Mouse (Mus musculus) frontal cortex, adult (tissue): ENCODE measurements around the gene Gstk1.
A peak's percentile ranks its signal among the peaks of the same experiment; 100 is the strongest.

Experiments
- ATAC-seq: cut with Nextera tagmentation; 2 replicates; pipeline ENCODE4 v1.9.2; 2017; ENCODE audit warnings: mild to moderate bottlenecking, moderate library complexity, mixed read lengths; ENCODE audit not compliant: low TSS enrichment

The Gstk1 gene

DNA sequence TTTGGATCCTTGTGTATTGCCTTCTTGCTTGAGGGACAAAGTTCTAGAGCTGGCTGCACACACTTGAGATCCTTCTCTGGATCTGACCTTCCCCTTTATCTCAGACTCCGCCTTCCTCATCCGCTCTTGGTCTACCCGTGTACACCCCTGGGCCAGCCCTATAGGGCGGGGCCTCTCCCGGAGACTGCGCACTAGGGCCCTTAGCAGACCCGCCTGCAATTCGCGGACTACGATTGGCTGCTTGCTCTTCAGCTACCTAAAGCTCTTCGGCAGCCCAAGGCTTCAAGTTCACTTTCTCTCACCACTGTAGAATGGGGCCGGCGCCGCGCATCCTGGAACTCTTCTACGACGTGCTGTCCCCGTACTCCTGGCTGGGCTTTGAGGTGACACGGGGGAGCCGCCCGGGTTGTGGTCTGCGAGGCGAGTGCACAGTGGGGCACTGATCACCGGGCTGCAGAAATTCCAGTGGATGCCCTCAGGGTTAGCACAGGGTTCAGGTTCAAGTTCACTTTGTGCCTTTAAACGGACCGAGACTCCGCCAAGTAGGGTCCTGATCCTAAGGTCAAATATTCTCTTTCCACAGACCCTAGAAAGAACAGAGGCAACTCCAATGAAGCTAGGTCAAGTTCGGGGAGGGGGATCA lies at the start of gene Gstk1:
Gstk1 (plus strand) TSS at position 225 of the 643 bp plus-strand sequence.
- peak; percentile 99 for ATAC-seq

DNA sequence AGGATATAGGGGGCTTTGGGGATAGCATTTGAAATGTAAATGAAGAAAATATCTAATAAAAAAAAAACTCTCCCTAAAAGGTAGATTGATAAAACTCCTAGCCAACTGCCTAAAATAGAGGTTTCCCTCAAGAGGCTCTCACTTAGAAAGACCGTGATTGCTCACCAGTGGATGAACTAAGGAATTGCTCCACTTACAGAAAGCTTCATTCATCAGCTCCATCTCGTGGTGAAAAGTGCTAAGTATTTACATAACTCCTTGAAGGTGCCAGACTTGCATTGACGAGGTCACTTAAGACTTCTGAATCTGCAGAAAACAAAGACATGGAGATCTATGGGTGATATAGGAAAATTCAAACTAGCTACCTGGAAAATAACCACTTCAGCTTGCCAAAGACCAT lies 48.0 kb upstream of the Gstk1 start:
- ATAC-seq, result peak; percentile 100

GRCm38 (mm10) chr6:42199498-42199897 lies 46.2 kb upstream of the Gstk1 start:
- ATAC-seq, result peak; percentile 85

- ATAC-seq, result no peak
These were observed 30.7 kb upstream of the Gstk1 start, which contains the start of gene Tas2r144 for GRCm38 (mm10) chr6:42215028-42215427. TSS of gene Tas2r144 (plus strand) at chr6:42215328.

DNA sequence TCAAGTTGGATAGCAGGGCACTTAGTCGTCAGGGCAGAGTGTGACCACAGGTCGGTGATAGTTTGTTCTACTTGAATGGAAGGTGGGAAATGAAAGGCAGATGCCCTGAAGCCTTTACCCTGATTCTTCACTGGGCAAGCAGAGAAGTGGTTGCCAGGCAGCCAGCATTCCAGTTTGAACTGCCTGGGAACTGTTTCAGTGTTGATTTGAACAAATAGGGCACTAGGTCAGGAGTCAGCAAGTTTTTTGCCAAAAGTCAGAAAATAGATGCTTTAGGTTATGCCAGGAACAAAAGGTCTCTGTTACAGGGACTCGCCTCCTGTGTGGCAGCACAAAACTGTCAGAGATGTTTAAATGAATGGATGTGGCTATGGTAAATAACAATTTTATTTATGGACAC lies 23.4 kb upstream of the Gstk1 start:
- no peak for ATAC-seq

- no peak for ATAC-seq
These were observed 20.7 kb upstream of the Gstk1 start for GRCm38 (mm10) chr6:42225046-42225445.

GRCm38 (mm10) chr6:42227240-42228101 lies 18.3 kb upstream of the Gstk1 start:
- ATAC-seq, result peak; percentile 70; the same call in 1 of the 2 replicates

DNA sequence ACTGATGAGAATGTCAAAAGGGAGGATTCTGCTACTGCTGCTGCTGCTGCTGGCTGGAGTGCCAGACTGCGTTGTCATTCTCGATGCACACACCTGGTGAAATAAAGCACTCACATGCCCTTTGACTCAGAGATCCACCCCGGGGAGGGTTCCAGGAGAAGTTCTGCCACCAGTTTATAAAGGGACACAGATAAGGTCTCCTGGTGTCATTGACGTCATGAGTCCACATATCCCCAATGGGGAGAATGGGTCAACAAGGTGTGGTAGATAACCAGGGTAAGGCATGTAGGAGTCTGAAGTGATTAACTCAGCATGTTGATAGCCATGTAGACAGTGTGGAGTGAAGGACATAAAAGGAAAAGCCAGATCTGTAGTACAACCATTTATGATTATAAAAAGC lies 16.1 kb upstream of the Gstk1 start:
- ATAC-seq, result no peak

DNA sequence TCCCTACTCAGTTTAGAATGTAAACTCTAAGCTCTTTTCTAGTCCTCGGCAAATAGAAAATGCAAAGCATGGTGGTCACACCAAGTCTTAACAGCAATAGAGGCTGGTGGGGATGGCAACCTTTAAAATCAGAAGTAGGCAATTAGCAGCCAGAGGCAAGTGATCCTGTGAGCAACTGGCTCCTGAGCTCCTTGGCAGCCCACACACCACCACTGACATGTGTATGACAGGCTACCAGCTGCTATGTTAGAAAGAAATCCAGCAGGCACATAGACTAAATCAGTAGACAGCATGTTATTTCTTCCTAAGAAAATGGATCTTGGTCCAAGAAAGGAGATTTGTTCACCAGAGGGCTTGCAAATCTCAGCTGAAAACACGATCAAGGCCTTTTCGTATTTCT lies 14.5 kb upstream of the Gstk1 start:
- peak; percentile 97 for ATAC-seq

- peak; percentile 94 for ATAC-seq
These were observed 8.4 kb upstream of the Gstk1 start for GRCm38 (mm10) chr6:42237276-42237805.

- ATAC-seq, result no peak
These were observed 4.3 kb upstream of the Gstk1 start for GRCm38 (mm10) chr6:42241311-42242045.

GRCm38 (mm10) chr6:42247173-42247572 lies 1.4 kb downstream of the Gstk1 start:
- ATAC-seq, result no peak

DNA sequence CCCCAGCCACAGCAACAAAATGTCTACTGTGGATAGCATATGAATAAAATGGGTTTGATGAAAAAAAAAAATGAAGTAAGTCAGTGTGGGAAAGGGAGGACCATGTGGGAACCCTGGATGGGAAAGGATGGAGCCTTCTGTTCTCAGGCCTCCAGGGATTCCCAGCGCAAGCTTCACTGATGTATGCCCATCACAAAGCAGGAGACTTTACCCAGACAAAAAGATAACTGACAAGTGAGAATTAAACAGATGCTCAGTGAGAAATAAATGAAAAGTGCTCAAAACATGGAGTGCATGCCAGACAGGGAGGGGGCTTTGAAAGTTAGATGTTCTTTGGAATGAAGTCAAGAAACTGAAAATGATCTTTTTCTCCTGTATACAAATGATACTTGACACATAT lies 2.2 kb downstream of the Gstk1 start:
- ATAC-seq, result no peak

DNA sequence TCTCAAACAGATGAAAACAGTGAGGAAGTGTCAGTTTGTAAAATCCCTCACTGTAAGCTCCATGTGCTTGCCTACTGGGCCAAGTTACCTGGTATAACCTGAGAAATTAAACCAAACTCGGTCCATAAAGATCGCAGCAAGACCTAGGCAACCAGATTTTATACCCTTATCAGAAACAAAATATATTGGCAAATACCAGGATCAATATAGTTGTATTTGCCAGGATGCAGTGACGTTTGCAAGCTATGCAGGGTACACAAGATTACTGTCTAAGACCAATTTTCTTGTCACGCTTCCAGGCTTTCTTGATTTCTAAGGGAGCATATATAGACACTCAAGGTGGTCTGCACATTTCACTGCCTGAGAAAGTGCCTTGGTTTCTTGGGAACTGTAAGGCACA lies 6.1 kb downstream of the Gstk1 start:
- no peak for ATAC-seq

- peak; percentile 59 for ATAC-seq
These were observed 7.4 kb downstream of the Gstk1 start for GRCm38 (mm10) chr6:42253103-42253502.

DNA sequence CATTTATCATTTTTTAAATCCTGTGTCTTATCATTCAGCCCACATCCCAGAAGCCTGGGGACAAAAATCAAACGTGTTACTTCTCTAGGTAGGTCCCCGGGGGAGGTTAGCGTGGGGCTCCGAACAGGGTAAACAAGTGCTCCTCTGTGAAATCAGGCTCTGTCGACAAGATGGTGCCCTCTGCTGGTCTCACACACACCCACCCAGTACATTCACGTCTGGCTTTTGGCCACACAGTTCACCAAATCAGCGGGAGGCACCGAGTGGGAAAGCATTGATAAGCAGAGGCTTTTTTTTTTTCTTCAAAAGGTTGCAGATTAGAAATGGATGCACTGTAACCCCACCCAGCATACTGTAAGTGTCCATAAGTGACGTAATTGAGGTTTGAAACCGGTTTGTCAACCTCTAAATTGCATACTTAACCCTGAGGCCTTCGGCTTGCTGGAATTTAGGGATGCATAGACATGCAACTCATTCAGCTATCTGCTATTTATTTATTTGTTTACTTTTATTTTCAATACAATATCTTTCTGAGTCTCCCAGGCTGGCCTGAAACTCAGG lies 11.6 kb downstream of the Gstk1 start:
- peak; percentile 91 for ATAC-seq

GRCm38 (mm10) chr6:42260430-42260829 lies 14.7 kb downstream of the Gstk1 start:
- ATAC-seq, result no peak

- no peak for ATAC-seq
These were observed 15.9 kb downstream of the Gstk1 start, which contains the start of gene Tmem139 for GRCm38 (mm10) chr6:42261524-42262170. TSS of gene Tmem139 (plus strand) at chr6:42261970.

DNA sequence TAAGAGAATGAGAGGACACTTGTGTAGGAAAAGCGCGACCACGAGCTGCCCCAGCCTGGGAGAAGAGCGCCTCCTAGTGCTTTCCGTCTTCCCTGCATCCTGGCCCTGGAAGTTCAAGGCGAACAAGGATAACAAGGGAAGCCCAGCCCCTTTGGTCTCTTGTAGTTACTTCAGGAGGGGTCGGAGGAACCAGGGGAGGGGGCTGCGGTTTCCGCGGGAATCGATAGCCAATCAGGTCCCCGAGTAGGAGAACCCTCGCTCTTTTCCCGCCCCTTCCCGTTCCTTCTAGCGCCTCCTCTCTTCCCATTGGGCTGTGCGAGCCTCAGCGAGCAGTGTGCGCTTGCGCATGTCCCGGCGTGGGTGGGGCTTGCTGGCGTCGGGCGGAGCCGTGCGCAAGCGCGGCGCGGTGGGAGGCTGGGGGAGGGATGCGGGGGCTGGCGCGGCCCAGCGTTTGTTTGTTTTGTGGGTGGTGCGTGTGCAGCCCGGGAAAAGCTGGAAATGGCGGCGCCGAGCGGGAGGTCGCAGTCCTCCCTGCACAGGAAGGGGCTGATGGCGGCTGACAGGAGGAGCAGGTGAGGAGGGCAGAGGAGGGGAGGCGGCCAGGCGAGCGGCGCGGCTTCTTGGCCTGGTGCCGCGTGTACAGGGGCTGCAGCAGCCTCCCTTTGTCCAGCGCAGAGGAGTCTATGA lies 19.0 kb downstream of the Gstk1 start, which contains the start of gene Casp2:
Casp2 (plus strand) TSS at position 360 of the 687 bp plus-strand sequence.
- peak; percentile 98 for ATAC-seq
